Mouse (Mus musculus) left cerebral cortex, adult 9 months (tissue): Measurements from ENCODE around the gene Ppfia1.

Source experiments
- DNase-seq, 2 experiments: peaks; one replicate each; pipeline ENCODE4 v3.0.0; 2022; ENCODE audit warnings: low spot score in 2 of 2

Ppfia1 gene

GRCm38 (mm10) chr7:144553237-144554122 lies at the start of gene Ppfia1:
Ppfia1 (minus strand) TSS chr7:144553729.
- peak; percentile 91 to 97 for DNase-seq

- DNase-seq, result no peak
Observed at GRCm38 (mm10) chr7:144600333-144600900, 46.9 kb upstream of the Ppfia1 start.

GRCm38 (mm10) chr7:144589508-144589907 lies 36.0 kb upstream of the Ppfia1 start:
- DNase-seq, result peak in 1 of 2 experiments; percentile 16

- DNase-seq, result peak in 1 of 2 experiments; percentile 59
Observed at GRCm38 (mm10) chr7:144587291-144587690, 33.8 kb upstream of the Ppfia1 start.

GRCm38 (mm10) chr7:144585648-144586047 lies 32.1 kb upstream of the Ppfia1 start:
- peak in 1 of 2 experiments; percentile 72 for DNase-seq

- DNase-seq, result peak in 1 of 2 experiments; percentile 22
Observed at GRCm38 (mm10) chr7:144583619-144584018, 30.1 kb upstream of the Ppfia1 start.

GRCm38 (mm10) chr7:144582284-144582980 lies 28.9 kb upstream of the Ppfia1 start, which contains the start of gene Fadd:
Fadd (minus strand) TSS chr7:144582463.
- peak; percentile 78 to 96 for DNase-seq

- DNase-seq, result peak in 1 of 2 experiments; percentile 52
Observed at GRCm38 (mm10) chr7:144581559-144582283, 28.2 kb upstream of the Ppfia1 start.

- peak in 1 of 2 experiments; percentile 33 for DNase-seq
Observed at GRCm38 (mm10) chr7:144577876-144578275, 24.3 kb upstream of the Ppfia1 start.

GRCm38 (mm10) chr7:144572234-144572633 lies 18.7 kb upstream of the Ppfia1 start:
- DNase-seq, result no peak

- no peak for DNase-seq
Observed at GRCm38 (mm10) chr7:144571598-144571997, 18.1 kb upstream of the Ppfia1 start.

GRCm38 (mm10) chr7:144569428-144569827 lies 15.9 kb upstream of the Ppfia1 start:
- DNase-seq, result no peak

- no peak for DNase-seq
Observed at GRCm38 (mm10) chr7:144568091-144568490, 14.6 kb upstream of the Ppfia1 start.

- DNase-seq, result no peak
Observed at GRCm38 (mm10) chr7:144566921-144567682, 13.6 kb upstream of the Ppfia1 start.

GRCm38 (mm10) chr7:144563456-144564155 lies 10.1 kb upstream of the Ppfia1 start:
- DNase-seq, result no peak

- DNase-seq, result no peak
Observed at GRCm38 (mm10) chr7:144562016-144562415, 8.5 kb upstream of the Ppfia1 start.

- DNase-seq, result no peak
Observed at GRCm38 (mm10) chr7:144560594-144560993, 7.1 kb upstream of the Ppfia1 start.

- no peak for DNase-seq
Observed at GRCm38 (mm10) chr7:144558552-144558951, 5.0 kb upstream of the Ppfia1 start.

- DNase-seq, result no peak
Observed at GRCm38 (mm10) chr7:144554123-144554472, 569 bp upstream of the Ppfia1 start.

GRCm38 (mm10) chr7:144552274-144552673 lies 1.3 kb downstream of the Ppfia1 start:
- DNase-seq, result no peak
